Mouse (Mus musculus) stomach, postnatal 0 days (tissue): Measurements from ENCODE around the gene Perm1.

Experiments
- CTCF ChIP-seq: IDR thresholded peaks from 2 replicates; pipeline ENCODE4 v1.5.1; 2016; ENCODE audit warnings: antibody characterized with exemption, low read depth, mild to moderate bottlenecking, moderate library complexity
- EP300 ChIP-seq: optimal IDR thresholded peaks from 2 replicates; pipeline ENCODE3; 2016; ENCODE audit warnings: antibody characterized with exemption

GRCm38 (mm10) chr4:156217022-156217669, 1.5 kb downstream of the Perm1 start:
- no peak for TF ChIP-seq CTCF
- TF ChIP-seq EP300, result no peak
